Mouse (Mus musculus): ENCODE data around the gene Dab1.

Gene Dab1

GRCm38 (mm10) chr4:104448199-104448598, 829.0 kb downstream of the Dab1 start:
- in situ Hi-C loops (cut with MboI): no loop called here

GRCm38 (mm10) chr4:104450645-104451044, 831.5 kb downstream of the Dab1 start:
- in situ Hi-C loops (cut with MboI): no loop called here

- in situ Hi-C loops (cut with MboI): no loop called here
These were observed 833.4 kb downstream of the Dab1 start for GRCm38 (mm10) chr4:104452587-104452986.

GRCm38 (mm10) chr4:104455151-104455550, 836.0 kb downstream of the Dab1 start:
- in situ Hi-C loops (cut with MboI): no loop called here

- in situ Hi-C loops (cut with MboI): no loop called here
These were observed 836.6 kb downstream of the Dab1 start for GRCm38 (mm10) chr4:104455760-104456159.

- in situ Hi-C loops (cut with MboI): no loop called here
These were observed 837.2 kb downstream of the Dab1 start for GRCm38 (mm10) chr4:104456173-104456873.

GRCm38 (mm10) chr4:104458726-104459125, 839.6 kb downstream of the Dab1 start:
- in situ Hi-C loops (cut with MboI): no loop called here

- in situ Hi-C loops (cut with MboI): no loop called here
These were observed 842.2 kb downstream of the Dab1 start for GRCm38 (mm10) chr4:104461106-104462011.

- in situ Hi-C loops (cut with MboI): no loop called here
These were observed 844.0 kb downstream of the Dab1 start for GRCm38 (mm10) chr4:104462932-104463780.

GRCm38 (mm10) chr4:104463781-104464170, 844.6 kb downstream of the Dab1 start:
- in situ Hi-C loops (cut with MboI): no loop called here

GRCm38 (mm10) chr4:104465594-104465993, 846.4 kb downstream of the Dab1 start:
- in situ Hi-C loops (cut with MboI): no loop called here

- in situ Hi-C loops (cut with MboI): no loop called here
These were observed 849.5 kb downstream of the Dab1 start for GRCm38 (mm10) chr4:104468666-104469065.

- in situ Hi-C loops (cut with MboI): no loop called here
These were observed 853.8 kb downstream of the Dab1 start for GRCm38 (mm10) chr4:104472915-104473314.

GRCm38 (mm10) chr4:104476841-104477240, 857.7 kb downstream of the Dab1 start:
- in situ Hi-C loops (cut with MboI): no loop called here

- in situ Hi-C loops (cut with MboI): no loop called here
These were observed 864.8 kb downstream of the Dab1 start for GRCm38 (mm10) chr4:104483948-104484347.

GRCm38 (mm10) chr4:104497221-104497620, 878.1 kb downstream of the Dab1 start:
- in situ Hi-C loops (cut with MboI): no loop called here

- in situ Hi-C loops (cut with MboI): no loop called here
These were observed 881.0 kb downstream of the Dab1 start for GRCm38 (mm10) chr4:104500112-104500511.

GRCm38 (mm10) chr4:104500646-104501045, 881.5 kb downstream of the Dab1 start:
- in situ Hi-C loops (cut with MboI): no loop called here

GRCm38 (mm10) chr4:104501245-104501644, 882.1 kb downstream of the Dab1 start:
- in situ Hi-C loops (cut with MboI): no loop called here

GRCm38 (mm10) chr4:104504916-104505315, 885.8 kb downstream of the Dab1 start:
- in situ Hi-C loops (cut with MboI): no loop called here

- in situ Hi-C loops (cut with MboI): no loop called here
These were observed 890.2 kb downstream of the Dab1 start for GRCm38 (mm10) chr4:104509230-104509985.
